Mouse (Mus musculus) common myeloid progenitor, adult 5-6 weeks (primary cell): Measurements from ENCODE around the gene Cldnd2. TPM values are rescaled to one million over a fixed set of nuclear protein-coding genes. Genes with fewer than 3 reads are reported as not detected.
"Not testable (repeated sequence)": the region's sequence is repeated elsewhere in the genome, so short reads cannot be mapped to it uniquely, and the experiment has no call there.

ENCODE experiments used
- ATAC-seq: replicated peaks from 2 replicates; pipeline ENCODE4 v1.8.0; 2016; ENCODE audit warnings: low read depth, mild to moderate bottlenecking, moderate TSS enrichment, inconsistent platforms; ENCODE audit not compliant: poor library complexity, severe bottlenecking
- total RNA-seq: library from RNA; stranded (forward); fragments of 200-1000, 187-1606 nt; gene quantifications from 2 replicates; pipeline ENCODE4 v1.2.3, GENCODE M21; 2017

Gene Cldnd2
- 2.9 TPM in 1 of 2 replicates, not detected in the other for total RNA-seq

DNA sequence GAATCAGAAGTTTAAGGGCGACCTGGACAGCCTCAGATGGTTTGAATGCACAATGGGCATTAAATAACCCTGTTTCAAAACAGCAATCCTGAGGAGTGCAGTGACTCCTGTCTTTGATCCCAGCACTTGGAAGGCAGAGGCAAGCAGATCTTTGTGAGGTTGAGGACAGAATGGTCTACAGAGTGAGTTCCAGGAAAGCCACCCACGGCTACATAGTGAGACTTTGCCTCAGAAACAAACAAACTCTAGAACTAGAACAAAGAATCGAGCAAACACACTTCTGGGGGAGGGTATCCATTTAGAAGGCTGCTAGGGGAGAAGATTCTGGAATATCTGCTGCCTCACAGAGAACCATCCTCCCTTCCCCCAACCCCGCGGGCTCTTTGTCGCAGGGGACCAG, at the start of gene Cldnd2:
Gene Cldnd2 (plus strand): TSS at position 301 of the 400 bp plus-strand sequence.
- ATAC-seq = no peak

DNA sequence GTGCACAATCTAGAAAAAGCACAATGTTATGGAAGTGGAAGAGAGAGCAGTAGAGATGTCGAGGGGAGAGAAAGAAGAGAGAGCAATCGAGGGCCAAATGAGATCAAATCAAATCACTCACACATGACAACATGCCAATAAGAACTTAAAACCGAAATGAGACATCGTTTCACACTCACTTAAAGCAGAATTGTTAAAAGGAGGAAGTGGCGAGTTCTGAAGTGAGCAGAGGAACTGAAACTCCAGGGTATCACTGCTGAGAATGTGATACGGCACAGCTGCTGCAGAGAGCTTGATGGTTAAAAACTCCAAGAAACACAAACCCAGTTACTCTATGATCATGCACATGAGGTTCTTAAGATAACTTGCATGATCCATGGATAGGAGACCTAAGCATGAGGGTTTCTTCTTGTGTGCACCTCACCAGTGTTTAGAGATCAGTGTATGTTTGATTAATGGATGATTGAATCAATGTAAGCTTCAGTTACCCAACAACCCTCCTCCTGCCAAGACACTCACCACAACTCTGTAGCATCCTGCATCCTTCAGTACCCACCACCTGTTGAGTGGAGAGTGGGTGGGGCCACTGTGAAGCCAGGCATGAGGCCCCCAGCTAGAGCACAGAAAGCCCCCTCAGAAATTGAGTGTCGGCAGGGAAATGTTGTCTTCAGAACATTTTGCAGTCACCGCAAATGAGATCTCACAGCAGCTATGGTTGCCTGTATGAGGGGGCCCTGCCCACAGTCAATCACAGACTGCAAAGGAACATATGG, 48.0 kb upstream of the Cldnd2 start:
- ATAC-seq = peak; percentile 95

DNA sequence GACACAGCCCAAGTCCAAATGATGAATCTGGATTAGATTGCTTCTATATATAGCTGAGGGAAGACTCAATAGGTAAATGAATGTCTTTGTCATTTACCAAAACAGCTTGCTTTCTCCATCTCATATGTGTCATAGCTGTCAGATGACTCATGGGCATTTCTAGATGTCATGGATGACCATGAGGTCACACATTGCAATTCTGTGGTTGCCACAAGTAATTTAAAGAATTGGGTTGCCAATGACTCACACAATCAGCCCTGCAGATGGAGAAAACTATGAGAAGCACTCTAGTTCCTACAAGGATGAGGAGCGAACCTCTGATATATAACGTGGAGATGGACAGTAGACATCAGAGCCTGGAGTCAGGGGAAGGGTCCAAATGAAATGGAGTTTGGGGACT, 41.1 kb upstream of the Cldnd2 start:
- no peak for ATAC-seq

DNA sequence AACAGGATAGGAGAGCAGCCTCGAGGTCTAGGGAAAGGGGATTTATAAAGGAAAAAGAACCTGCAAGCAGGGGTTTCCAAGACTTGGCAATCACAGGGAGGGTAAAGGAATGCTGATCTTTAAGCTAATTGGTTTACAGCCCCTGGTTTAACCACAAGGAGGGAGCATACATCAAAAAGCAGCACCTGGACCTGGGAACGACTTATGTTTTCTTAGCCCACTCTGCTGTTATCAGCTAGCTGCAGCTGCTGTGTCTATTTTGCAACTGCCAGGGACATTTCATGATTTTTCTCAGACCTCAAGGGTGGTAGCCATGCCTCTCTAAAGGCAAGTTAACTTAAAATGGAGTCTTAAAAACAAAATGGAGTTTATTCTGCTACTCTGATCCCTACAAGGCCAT, 37.9 kb upstream of the Cldnd2 start:
- peak; percentile 47; the same call in 1 of the 2 replicates for ATAC-seq

DNA sequence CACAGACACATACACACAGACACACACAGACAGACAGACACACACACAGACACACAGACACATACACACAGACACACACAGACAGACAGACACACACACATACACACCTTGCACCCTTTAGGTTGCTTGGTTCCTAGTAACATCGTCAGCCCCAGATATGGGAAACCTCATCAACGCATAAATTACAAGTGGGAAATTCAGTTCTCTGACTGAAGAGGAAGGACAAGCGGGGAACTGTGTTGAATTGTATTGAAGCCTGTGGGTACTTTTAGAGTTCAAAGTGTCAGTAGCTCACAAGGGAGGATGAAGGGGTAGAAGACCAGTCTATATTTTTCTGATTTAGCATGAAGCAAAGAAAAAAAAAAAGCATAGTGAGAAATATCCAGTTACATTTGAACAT, 33.0 kb upstream of the Cldnd2 start:
- ATAC-seq = 0 out of 2 replicates have a peak, but pooled peaks have one; percentile 33

DNA sequence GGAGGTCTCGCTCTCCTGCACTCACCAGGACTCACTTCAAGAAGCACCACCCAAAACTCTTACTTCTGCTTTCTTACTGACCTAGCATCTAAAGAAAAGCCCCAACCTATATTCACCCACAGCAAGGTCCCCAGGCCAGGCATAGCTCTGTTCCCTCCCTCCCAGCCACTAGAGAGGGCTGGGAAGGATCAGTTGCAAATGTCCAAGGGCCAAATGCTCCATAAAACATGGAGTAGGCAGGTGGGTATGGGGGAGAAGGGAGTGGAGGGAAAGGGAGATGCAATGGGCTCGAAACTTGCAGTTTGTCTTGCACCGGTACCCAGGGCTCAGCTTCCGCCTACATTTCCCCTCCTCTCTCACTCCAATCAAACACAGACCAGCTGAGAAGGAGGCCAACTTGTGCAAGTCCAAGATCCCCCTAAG, 32.4 kb upstream of the Cldnd2 start, which contains the start of gene Siglecg:
Gene Siglecg (plus strand): TSS at position 74 of the 423 bp plus-strand sequence.
- peak; percentile 94 for ATAC-seq

DNA sequence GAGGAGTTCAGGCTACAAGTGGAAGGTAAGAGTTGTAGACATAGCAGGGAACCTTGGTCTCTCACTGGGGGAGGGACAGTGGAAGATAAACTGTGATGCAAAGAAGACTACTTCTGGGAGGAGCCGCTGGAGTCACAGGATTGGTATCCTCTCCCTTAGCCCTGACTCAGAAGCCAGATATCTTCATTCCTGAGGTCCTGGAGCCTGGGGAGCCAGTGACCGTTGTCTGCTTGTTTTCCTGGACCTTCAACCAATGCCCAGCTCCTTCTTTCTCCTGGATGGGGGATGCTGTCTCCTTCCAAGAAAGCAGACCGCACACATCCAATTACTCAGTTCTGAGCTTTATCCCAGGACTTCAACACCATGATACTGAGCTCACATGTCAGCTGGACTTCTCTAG, 31.5 kb upstream of the Cldnd2 start:
- no peak for ATAC-seq

DNA sequence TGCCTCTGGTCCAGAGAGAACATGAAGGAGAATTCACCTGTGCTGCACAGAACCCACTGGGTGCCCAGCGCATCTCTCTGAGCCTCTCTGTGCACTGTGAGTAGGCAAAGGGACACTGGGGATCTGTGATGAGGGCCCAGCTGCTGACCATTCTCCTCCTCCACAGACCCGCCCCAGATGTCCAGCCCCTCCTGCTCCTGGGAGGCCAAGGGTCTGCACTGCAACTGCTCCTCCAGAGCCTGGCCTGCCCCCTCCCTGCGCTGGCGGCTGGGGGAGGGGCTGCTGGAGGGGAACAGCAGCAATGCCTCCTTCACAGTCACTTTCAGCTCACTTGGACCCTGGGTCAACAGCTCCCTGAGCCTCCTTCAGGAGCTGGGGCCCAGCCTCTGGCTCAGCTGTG, 28.9 kb upstream of the Cldnd2 start:
- not testable (repeated sequence) for ATAC-seq

DNA sequence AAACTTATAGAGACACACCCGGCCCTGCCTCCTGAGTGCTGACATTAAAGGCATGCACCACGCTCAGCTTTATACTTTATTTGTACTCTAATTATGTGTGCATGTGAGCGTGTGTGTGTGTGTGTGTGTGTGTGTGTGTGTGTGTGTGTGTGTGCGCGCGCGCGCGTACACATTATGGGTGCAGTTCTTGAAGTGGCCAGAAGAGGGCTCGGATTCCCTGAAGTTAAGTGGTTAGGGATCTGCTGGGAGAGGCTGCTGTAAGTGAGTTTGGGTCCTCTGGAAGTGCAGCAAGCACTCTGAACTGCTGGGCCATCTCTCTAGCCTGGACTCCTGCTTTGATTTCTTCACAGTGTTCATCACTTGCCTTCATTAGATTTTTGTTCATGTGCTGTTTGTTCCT, 23.3 kb upstream of the Cldnd2 start:
- no peak for ATAC-seq

DNA sequence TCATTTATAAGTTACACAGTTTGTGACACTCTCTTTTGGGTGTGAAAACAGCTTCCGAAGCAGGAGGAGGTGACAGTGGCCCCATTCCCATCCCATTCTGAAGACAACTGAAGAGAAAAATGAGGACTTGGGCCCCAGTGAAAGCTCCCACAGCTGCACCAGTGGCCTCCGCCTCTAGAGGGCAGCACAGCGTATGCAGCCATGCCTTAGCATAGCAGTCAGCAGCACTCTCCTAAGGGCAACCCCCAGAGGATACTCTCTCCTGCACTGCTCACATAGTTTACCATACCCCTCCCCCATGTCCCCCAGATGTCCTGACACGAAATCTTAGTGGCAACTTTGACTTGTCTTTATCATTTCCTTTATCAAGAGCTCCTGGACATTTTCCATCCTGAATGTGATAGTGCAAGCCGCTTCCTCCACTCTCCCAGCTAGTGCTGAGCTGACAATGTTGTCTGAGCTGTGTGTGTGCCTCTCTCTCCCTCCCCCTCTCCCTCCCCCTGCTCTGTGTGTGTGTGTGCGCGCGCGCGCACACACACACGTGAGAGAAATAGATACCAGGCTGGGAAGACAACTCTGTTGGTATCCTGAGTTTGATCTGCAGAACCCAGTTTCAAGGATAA, 17.5 kb upstream of the Cldnd2 start:
- peak; percentile 99 for ATAC-seq

DNA sequence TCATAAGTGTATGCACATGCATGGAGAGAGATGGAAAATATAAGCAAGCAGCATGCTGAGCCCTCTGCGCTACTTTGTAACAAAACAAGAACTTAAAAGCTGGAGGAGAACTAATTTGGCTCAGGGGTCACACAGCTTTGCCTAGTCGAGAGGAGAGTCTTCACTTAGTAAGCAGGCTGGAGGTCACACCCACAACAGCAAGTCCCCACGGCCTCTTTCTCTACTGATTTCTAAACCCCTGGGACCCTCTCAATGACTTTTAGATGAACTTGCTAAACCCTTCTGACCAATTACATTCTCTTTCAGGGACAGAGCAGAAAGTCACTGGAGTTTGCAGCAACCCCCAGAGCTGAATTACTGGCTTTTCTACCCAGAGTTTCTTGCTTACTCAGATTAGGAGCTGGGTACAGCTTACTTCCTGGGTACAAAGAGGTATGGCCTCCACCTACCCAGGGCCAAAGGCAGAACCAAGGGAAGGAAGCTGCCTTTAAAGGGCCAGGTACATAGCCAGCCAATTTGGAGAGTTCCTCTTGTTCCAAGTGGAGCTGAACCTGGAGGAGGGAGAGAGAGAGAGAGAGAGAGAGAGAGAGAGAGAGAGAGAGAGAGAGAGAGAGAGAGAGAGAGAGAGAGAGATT, 16.5 kb upstream of the Cldnd2 start:
- ATAC-seq = no peak

DNA sequence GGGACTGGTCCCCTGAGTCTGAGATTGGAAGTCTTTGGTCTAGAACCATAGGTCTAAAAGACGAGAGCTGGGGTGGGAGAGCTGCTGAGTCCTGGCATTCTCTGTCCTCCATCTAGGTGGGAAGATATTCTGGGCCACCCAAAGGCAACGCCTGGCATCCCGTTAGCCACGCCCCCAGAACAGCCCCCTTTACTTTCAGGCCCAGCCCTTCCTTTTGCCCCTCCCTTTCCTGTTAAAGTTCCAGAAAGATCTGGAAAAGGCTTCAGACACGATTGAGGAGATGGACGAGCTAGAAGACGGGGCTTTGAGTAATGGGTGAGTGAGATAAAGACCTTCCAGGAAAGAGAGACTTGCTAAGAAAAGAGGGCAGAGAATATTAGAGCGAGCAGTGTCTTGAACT, 13.2 kb upstream of the Cldnd2 start, which contains the start of gene Lim2:
Gene Lim2 (plus strand): TSS at position 265 of the 400 bp plus-strand sequence.
- no peak for ATAC-seq

DNA sequence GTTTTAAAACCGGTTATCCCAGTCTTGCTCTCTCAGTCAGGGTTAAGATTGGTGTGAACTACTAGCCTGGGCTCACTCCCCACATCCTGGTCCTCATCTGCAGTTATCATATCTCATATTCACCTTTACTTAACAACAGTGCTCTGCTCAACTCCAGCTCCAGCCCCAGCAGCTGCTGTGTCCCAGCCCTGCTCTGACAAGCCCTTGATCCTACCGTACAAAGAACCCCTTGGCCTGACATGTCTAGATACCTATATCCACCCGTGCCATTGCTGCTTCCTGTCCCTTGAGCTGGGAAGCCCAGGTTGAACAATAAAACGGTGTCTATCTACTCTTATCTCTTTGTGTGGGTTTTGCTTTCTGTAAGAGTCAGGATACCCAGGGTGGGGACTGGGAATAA, 11.1 kb upstream of the Cldnd2 start:
- ATAC-seq = no peak

DNA sequence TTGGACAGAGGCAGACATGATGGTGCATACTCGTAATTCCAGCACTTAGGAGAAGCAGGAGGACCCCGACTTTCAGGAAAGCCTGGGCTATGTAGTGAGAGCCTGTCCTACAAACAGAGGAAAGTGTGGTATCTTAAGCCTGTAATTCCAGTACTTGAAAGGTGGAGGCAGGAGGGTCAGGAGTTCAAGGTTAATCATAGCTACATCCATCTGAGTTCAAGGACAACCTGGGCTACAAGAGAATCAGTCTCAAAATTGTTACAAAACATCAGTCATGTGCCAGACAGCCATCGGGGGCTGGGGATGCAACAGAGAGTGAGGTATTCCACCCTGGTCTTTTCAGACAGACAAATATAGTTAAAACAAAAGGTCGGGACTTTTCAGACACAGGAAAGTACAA, 7.7 kb upstream of the Cldnd2 start:
- ATAC-seq = no peak

DNA sequence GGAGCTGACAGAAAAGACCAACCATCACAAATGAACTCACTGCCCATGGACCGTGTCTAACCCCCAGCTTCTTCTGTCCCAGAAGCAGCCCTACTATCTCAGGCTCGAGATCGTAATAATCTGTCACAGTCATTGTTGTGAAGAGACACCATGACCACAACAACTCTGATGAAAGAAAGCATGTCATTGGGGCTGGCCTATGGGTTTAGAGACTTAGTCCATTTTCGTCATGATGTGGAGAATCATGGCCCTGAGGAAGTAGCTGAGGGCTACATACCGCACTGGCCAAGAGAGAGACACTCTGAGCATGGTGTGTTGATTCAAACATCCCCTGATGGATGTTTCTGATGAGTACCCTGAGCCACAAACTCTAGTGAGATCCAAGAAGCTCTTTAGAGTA, 5.9 kb upstream of the Cldnd2 start:
- ATAC-seq = no peak

DNA sequence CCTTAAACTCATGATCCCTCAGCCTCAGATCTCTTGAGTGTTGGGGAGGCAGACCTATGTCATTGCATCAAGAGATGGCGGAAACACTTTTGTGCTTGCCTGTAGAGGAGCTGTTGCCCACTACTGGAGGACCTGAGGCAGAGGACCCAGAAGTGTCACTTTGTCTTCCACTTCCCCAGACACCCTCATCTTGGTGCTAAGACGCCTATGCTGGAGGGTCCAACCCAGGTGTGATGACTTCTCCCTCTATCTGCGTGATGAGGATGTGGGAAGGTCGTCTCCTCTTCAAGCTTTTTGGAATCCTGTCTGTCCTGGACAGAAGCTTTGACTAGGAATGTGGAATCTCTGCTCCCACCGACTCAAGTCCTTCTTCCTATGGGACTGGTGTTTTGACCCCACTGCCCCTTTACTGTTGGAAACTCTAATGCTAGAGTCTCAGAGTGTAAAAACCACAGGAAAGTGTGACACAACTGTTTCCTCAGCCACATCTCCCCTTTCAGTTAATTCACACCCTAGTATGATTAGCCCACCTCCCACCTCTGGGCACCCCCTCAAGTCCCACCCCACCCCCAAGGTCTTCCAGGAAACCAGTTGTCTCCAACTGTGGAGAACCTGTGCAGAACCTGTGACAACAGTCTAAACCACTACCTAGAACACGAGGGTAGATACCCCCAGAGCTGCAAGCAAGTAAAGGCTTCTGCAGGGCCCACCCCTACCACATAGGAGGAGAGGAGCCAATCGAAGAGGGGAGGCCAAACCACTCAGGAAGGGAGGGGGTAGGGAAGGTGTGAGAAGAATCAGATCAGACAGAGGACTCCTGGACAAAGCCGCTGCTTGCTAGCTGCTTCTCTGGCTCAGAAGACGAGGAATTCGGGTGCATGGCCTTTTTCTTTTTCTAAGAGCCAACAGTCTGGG, 4.0 kb upstream of the Cldnd2 start, which contains the start of gene Nkg7:
Gene Nkg7 (plus strand): TSS at position 733 of the 915 bp plus-strand sequence.
- peak; percentile 55 for ATAC-seq

DNA sequence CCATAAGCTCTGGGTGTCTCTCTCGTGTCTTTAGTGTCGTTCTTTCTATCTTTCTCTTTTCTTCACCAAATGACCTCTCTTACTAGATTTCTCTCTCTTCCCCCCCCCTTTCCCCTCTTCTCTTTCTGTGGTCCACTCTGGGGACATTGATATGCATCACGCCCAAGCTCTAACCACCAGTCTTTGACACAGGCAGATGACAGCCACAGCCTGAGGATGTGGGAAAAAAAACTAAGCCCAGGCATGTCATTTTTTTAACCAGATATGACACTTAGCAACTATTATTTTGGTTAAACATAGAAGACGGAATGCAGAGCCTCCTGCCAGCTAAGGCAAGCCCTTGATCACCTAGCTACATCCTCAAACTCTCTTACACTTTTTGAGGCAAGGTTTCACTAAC, 2.0 kb upstream of the Cldnd2 start:
- peak; percentile 40 for ATAC-seq

DNA sequence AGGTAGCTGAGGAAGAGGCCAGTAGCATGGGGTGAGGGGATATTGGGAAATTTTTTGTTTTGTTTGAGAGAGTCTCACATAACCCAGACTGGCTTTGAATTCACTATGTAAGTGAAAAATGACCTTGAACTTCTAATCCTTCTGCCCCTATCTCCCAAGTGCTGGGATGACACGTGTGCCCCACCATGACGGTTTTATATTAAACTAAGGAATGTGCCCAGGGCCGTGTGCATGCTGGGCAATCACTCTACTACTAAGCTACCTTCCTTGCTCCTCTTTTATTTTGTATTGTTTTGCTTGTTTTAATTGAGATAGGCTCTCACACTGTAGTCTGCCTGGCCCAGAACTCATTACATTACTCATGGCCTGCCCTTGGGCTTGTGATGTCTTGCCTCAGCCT, 489 bp downstream of the Cldnd2 start:
- ATAC-seq = no peak

DNA sequence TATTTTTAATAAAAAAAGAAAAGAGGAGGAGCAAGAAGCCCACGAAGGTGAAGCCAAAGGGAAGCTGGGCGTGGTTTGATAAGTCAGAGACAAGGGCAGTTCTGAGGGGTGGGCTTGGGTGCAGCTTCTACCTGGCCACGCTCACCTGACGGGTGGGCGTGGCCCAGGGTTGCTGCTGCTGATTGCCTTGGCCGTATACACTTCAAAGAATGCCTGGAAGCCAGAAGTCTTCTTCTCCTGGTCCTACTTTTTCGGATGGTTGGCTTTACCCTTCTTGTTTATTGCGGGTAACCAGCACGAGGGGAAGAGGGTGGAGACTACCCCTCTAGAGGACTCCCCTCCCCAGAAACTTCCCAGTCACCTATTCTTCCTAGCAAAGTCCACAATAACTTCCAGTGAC, 2.1 kb downstream of the Cldnd2 start:
- no peak for ATAC-seq
